Mouse (Mus musculus) MEL (cell line): ENCODE results near the gene Lrrc32. TPM values are rescaled to one million over a fixed set of nuclear protein-coding genes. Genes with fewer than 3 reads are reported as not detected.

ENCODE experiments used
- DNase-seq: peaks from one replicate; pipeline ENCODE4 v3.0.0; 2011; ENCODE audit warnings: low read depth, low spot score
- H3K27ac ChIP-seq: 2 replicates; pipeline ENCODE4 v1.5.1; 2012; ENCODE audit warnings: low read depth, mild to moderate bottlenecking, control low read depth, low read length, moderate library complexity; ENCODE audit not compliant: control insufficient read depth
- H3K27me3 ChIP-seq, 2 experiments: fragments of 150-350 bp in 1 of 2; sonication (generic) in 1 of 2; 2 replicates each; pipeline ENCODE4 v1.6.1; 2012; ENCODE audit warnings: low read length in 2 of 2, mild to moderate bottlenecking in 2 of 2, improper control_type of control experiment in 1 of 2, moderate library complexity in 1 of 2; ENCODE audit not compliant: insufficient read depth in 2 of 2, control insufficient read depth in 1 of 2
- H3K36me3 ChIP-seq, 2 experiments: 2 replicates each; pipeline ENCODE4 v1.6.1; 2012 to 2014; ENCODE audit warnings: low read length in 2 of 2, improper control_type of control experiment in 1 of 2, inconsistent platforms in 1 of 2, mild to moderate bottlenecking in 1 of 2; ENCODE audit not compliant: insufficient read depth in 2 of 2, control insufficient read depth in 1 of 2
- H3K4me1 ChIP-seq, 2 experiments: fragments of 150-350 bp in 1 of 2; sonication (generic) in 1 of 2; 2 replicates each; pipeline ENCODE4 v1.6.1; 2012; ENCODE audit warnings: low read length in 2 of 2, improper control_type of control experiment in 1 of 2, mild to moderate bottlenecking in 1 of 2; ENCODE audit not compliant: insufficient read depth in 2 of 2, control insufficient read depth in 1 of 2
- H3K4me3 ChIP-seq, 2 experiments: fragments of 150-350 bp in 1 of 2; sonication (generic) in 1 of 2; 2 replicates each; pipeline ENCODE4 v1.5.1; 2012; ENCODE audit warnings: low read depth in 2 of 2, low read length in 2 of 2, mild to moderate bottlenecking in 2 of 2, moderate library complexity in 2 of 2, control low read depth in 1 of 2, improper control_type of control experiment in 1 of 2; ENCODE audit not compliant: control insufficient read depth in 1 of 2, insufficient read depth in 1 of 2
- H3K79me2 ChIP-seq: 2 replicates; pipeline ENCODE4 v1.6.1; 2012; ENCODE audit warnings: mild to moderate bottlenecking, low read length, moderate library complexity; ENCODE audit not compliant: control insufficient read depth, poor library complexity, insufficient read depth
- H3K9ac ChIP-seq: 2 replicates; pipeline ENCODE4 v1.6.1; 2012; ENCODE audit warnings: low read depth, mild to moderate bottlenecking, control low read depth, low read length, moderate library complexity; ENCODE audit not compliant: control insufficient read depth, poor library complexity, severe bottlenecking
- H3K9me3 ChIP-seq: fragments of 150-350 bp; sonication (generic); replicated peaks from 2 replicates; pipeline ENCODE4 v1.6.1; 2012; ENCODE audit warnings: mild to moderate bottlenecking, low read length, improper control_type of control experiment, moderate library complexity; ENCODE audit not compliant: insufficient read depth
- BHLHE40 ChIP-seq: IDR thresholded peaks from 2 replicates; pipeline ENCODE4 v1.6.1; 2012; ENCODE audit warnings: low read depth, mild to moderate bottlenecking, inconsistent platforms, low read length, improper control_type of control experiment, borderline replicate concordance
- CHD1 ChIP-seq: IDR thresholded peaks from 2 replicates; pipeline ENCODE4 v1.6.1; 2012; ENCODE audit warnings: low read depth, mild to moderate bottlenecking, inconsistent platforms, low read length, improper control_type of control experiment
- CHD2 ChIP-seq: IDR thresholded peaks from 2 replicates; pipeline ENCODE4 v1.6.1; 2011; ENCODE audit warnings: low read length, improper control_type of control experiment
- CTCF ChIP-seq, 3 experiments: IDR thresholded peaks in 2 of 3; conservative IDR thresholded peaks in 1 of 3; 2 replicates each; pipeline ENCODE4 v1.5.1; 2011 to 2012; ENCODE audit warnings: low read length in 3 of 3, low read depth in 2 of 3, mild to moderate bottlenecking in 2 of 3, improper control_type of control experiment in 1 of 3, inconsistent platforms in 1 of 3, mixed read lengths in 1 of 3, moderate library complexity in 1 of 3; ENCODE audit not compliant: control insufficient read depth in 1 of 3, insufficient read depth in 1 of 3, poor library complexity in 1 of 3, severe bottlenecking in 1 of 3
- EP300 ChIP-seq, 2 experiments: IDR thresholded peaks; 2 replicates each; pipeline ENCODE4 v1.6.1; 2011; ENCODE audit warnings: improper control_type of control experiment in 2 of 2, low read length in 2 of 2, low read depth in 1 of 2, mild to moderate bottlenecking in 1 of 2
- ETS1 ChIP-seq: IDR thresholded peaks from 2 replicates; pipeline ENCODE4 v1.6.1; 2012; ENCODE audit warnings: low read depth, mild to moderate bottlenecking, inconsistent platforms, low read length, improper control_type of control experiment, moderate library complexity
- GABPA ChIP-seq: IDR thresholded peaks from 2 replicates; pipeline ENCODE4 v1.6.1; 2012; ENCODE audit warnings: low read depth, mild to moderate bottlenecking, inconsistent platforms, low read length, improper control_type of control experiment, moderate library complexity
- HCFC1 ChIP-seq: IDR thresholded peaks from 2 replicates; pipeline ENCODE4 v1.6.1; 2012; ENCODE audit warnings: low read depth, mild to moderate bottlenecking, inconsistent platforms, low read length, improper control_type of control experiment, moderate library complexity
- JUND ChIP-seq: IDR thresholded peaks from 2 replicates; pipeline ENCODE4 v1.6.1; 2011; ENCODE audit warnings: low read depth, mild to moderate bottlenecking, improper control_type of control experiment, low read length
- KAT2A ChIP-seq: conservative IDR thresholded peaks from 2 replicates; pipeline ENCODE4 v1.6.1; 2012; ENCODE audit warnings: low read depth, low read length, improper control_type of control experiment, inconsistent platforms
- MAFK ChIP-seq: IDR thresholded peaks from 2 replicates; pipeline ENCODE4 v1.6.1; 2011; ENCODE audit warnings: low read depth, mild to moderate bottlenecking, low read length, improper control_type of control experiment, borderline replicate concordance
- MAZ ChIP-seq: IDR thresholded peaks from 2 replicates; pipeline ENCODE4 v1.6.1; 2012; ENCODE audit warnings: low read depth, mild to moderate bottlenecking, inconsistent platforms, low read length, improper control_type of control experiment
- MYC ChIP-seq: IDR thresholded peaks from 2 replicates; pipeline ENCODE4 v1.6.1; 2011; ENCODE audit warnings: low read depth, mild to moderate bottlenecking, low read length, improper control_type of control experiment, moderate library complexity
- POLR2AphosphoS2 ChIP-seq: IDR thresholded peaks from 2 replicates; pipeline ENCODE4 v1.6.1; 2011; ENCODE audit warnings: low read length, improper control_type of control experiment
- RAD21 ChIP-seq: IDR thresholded peaks from 2 replicates; pipeline ENCODE4 v1.6.1; 2011; ENCODE audit warnings: mild to moderate bottlenecking, low read depth, low read length, improper control_type of control experiment
- RCOR1 ChIP-seq: IDR thresholded peaks from 2 replicates; pipeline ENCODE4 v1.6.1; 2012; ENCODE audit warnings: low read depth, mild to moderate bottlenecking, inconsistent platforms, low read length, improper control_type of control experiment
- SIN3A ChIP-seq: IDR thresholded peaks from 2 replicates; pipeline ENCODE4 v1.6.1; 2012; ENCODE audit warnings: low read length, improper control_type of control experiment, inconsistent platforms
- SMC3 ChIP-seq: IDR thresholded peaks from 2 replicates; pipeline ENCODE4 v1.6.1; 2011; ENCODE audit warnings: low read depth, low read length, improper control_type of control experiment
- TAL1 ChIP-seq: IDR thresholded peaks from 2 replicates; pipeline ENCODE4 v1.6.1; 2012; ENCODE audit warnings: mild to moderate bottlenecking, inconsistent platforms, low read length, moderate library complexity, mixed read lengths
- TCF12 ChIP-seq: IDR thresholded peaks from 2 replicates; pipeline ENCODE4 v1.6.1; 2014; ENCODE audit warnings: low read depth, mild to moderate bottlenecking, inconsistent platforms, low read length, improper control_type of control experiment, moderate library complexity
- USF1 ChIP-seq: IDR thresholded peaks from 2 replicates; pipeline ENCODE4 v1.6.1; 2014; ENCODE audit warnings: low read depth, mild to moderate bottlenecking, inconsistent platforms, low read length, improper control_type of control experiment, moderate library complexity
- USF2 ChIP-seq, 2 experiments: IDR thresholded peaks; 2 replicates each; pipeline ENCODE4 v1.6.1; 2011 to 2012; ENCODE audit warnings: improper control_type of control experiment in 2 of 2, low read length in 2 of 2, borderline replicate concordance in 1 of 2, inconsistent platforms in 1 of 2, low read depth in 1 of 2, mild to moderate bottlenecking in 1 of 2; ENCODE audit not compliant: insufficient read depth in 1 of 2
- polyA plus RNA-seq, 2 experiments: library from polyadenylated mRNA; stranded (reverse) in 1 of 2; unstranded in 1 of 2; fragments of >175 nt in 1 of 2; fragments of >200 nt in 1 of 2; gene quantifications; 2 replicates each; pipeline versions ENCODE4 v1.2.1 to v1.2.4; 2012; ENCODE audit warnings: low replicate concordance in 2 of 2, low read depth in 1 of 2; ENCODE audit not compliant: insufficient read length in 2 of 2, insufficient read depth in 1 of 2, missing spikeins in 1 of 2
- total RNA-seq: library from RNA; depleted of rRNA; stranded (reverse); fragments of 300-350 nt; gene quantifications from 2 replicates; pipeline ENCODE4 v1.2.3, GENCODE M21; 2012

Gene Lrrc32
- total and polyA plus RNA-seq, 3 experiments, result not detected

DNA sequence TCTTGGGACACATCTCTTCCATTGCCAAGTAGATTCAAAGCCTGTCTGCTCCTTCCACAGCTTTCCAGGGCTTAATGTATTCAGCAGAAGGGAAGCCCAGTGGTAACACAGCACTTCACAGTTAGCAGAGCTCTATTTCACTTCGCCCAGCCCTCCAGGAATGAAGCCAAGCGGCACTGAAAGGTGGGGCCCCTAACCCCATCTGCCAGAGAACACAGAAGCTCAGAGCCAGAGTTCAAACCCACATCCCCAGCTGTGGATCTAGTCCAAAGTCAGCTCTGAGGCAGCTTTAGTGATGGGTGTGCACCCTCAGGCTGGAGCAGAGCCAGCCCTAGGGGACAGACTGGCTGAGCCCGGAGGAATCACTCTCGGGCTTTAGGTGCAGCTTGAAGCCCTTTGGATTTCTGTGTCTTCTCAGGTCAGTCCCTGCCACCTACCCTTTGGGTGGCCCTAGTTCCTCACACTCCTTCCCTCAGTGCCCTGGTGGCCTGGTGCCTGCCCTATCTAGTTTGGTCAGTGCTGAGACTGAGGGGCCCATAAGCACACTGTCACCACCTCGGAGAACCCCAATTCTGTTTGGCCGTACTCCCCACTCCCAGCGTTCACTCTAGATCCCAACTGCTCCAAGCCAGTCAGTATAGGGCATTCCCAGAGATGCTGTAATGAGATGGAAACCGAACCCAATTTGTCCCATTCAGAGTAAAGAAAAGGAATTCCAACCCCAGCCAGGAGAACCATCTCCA, 34.2 kb downstream of the Lrrc32 start:
- Histone ChIP-seq H3K36me3 (no peaks in the 10 kb centered on the region), H3K9me3 (no peaks in the 10 kb centered on the region), H3K9ac (no peak overlapping the region), H3K27me3 (peaks cover 0 to 8% of the 10 kb centered on the region in 2 experiments; a peak in 2 of 4 replicates), H3K4me3 (no peak overlapping the region), H3K27ac (no peak overlapping the region), H3K79me2 (no peaks in the 10 kb centered on the region), H3K4me1 (no peaks in the 10 kb centered on the region)
- TF ChIP-seq BHLHE40 (no peak), GABPA (no peak), CTCF (IDR thresholded peaks at IDR 0.05 in 2 of 3, conservative IDR thresholded peaks at IDR 0.05 in 1 of 3; ENCODE audit: control insufficient read depth in 1 of 3, insufficient read depth in 1 of 3, low read depth in 2 of 3, low read length in 3 of 3, poor library complexity in 1 of 3, severe bottlenecking in 1 of 3) (no peak), KAT2A (no peak), POLR2AphosphoS2 (no peak), MAZ (no peak), SMC3 (no peak), RCOR1 (no peak), CHD1 (no peak), USF2 (IDR thresholded peaks at IDR 0.05; ENCODE audit: borderline replicate concordance in 1 of 2, insufficient read depth in 1 of 2, low read depth in 1 of 2, low read length in 2 of 2) (no peak)
- DNase-seq, result no peak

DNA sequence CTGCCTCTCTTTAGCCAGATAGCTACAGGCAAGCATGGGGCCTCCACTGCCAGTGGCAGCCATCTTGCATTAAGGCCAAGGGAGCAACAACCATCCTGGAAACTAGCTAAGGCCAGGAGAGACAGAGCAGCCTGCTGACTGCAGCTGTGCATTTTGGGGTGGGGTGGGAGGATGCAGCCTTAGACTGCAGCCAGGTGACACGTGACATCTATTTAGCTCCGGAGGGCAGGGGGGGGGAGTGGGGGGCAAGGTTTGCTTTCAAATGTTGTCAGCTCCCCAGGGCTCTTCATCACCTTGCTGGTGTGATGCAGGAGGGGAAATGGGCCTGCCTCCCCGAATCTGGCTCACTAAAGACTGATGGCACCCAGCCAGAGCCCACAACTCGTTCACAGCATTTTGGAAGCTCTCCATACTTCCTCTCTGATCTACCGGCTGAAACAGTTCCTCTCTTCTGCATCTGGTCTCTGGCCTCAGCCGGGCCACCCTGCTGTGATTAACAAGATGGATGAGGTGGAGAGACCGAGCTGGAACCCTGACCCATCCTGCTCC, 34.8 kb downstream of the Lrrc32 start:
- H3K27me3 ChIP-seq, result peaks cover 0 to 8% of the 10 kb centered on the region in 2 experiments; a peak in 2 of 4 replicates
- no peak overlapping the region for H3K4me3 ChIP-seq
- H3K9me3 ChIP-seq, result no peaks in the 10 kb centered on the region
- no peak overlapping the region for H3K27ac ChIP-seq
- no peak overlapping the region for H3K9ac ChIP-seq
- H3K36me3 ChIP-seq, result no peaks in the 10 kb centered on the region
- TF ChIP-seq USF1 (no peak), TAL1 (no peak), JUND (no peak), CHD2 (no peak), SIN3A (no peak), TCF12 (0 out of 2 replicates have a peak, but pooled peaks have one; percentile 24), ETS1 (no peak), MYC (no peak), MAFK (no peak), RCOR1 (peak; percentile 94), HCFC1 (no peak), RAD21 (no peak), USF2 (IDR thresholded peaks at IDR 0.05; ENCODE audit: borderline replicate concordance in 1 of 2, insufficient read depth in 1 of 2, low read depth in 1 of 2, low read length in 2 of 2) (no peak), EP300 (IDR thresholded peaks at IDR 0.05; ENCODE audit: low read depth in 1 of 2, low read length in 2 of 2) (no peak)
- H3K79me2 ChIP-seq, result no peaks in the 10 kb centered on the region
- DNase-seq, result peak; percentile 81
- H3K4me1 ChIP-seq, result no peaks in the 10 kb centered on the region
